Mouse (Mus musculus) MEL (cell line): ENCODE data around the gene Xpnpep1.

ENCODE experiments used
- CTCF ChIP-seq, 3 experiments: IDR thresholded peaks in 2 of 3; conservative IDR thresholded peaks in 1 of 3; 2 replicates each; pipeline ENCODE4 v1.5.1; 2011 to 2012; ENCODE audit warnings: low read length in 3 of 3, low read depth in 2 of 3, mild to moderate bottlenecking in 2 of 3, improper control_type of control experiment in 1 of 3, inconsistent platforms in 1 of 3, mixed read lengths in 1 of 3, moderate library complexity in 1 of 3; ENCODE audit not compliant: control insufficient read depth in 1 of 3, insufficient read depth in 1 of 3, poor library complexity in 1 of 3, severe bottlenecking in 1 of 3
- EP300 ChIP-seq, 2 experiments: IDR thresholded peaks; 2 replicates each; pipeline ENCODE4 v1.6.1; 2011; ENCODE audit warnings: improper control_type of control experiment in 2 of 2, low read length in 2 of 2, low read depth in 1 of 2, mild to moderate bottlenecking in 1 of 2
- ETS1 ChIP-seq: IDR thresholded peaks from 2 replicates; pipeline ENCODE4 v1.6.1; 2012; ENCODE audit warnings: low read depth, mild to moderate bottlenecking, inconsistent platforms, low read length, improper control_type of control experiment, moderate library complexity
- HCFC1 ChIP-seq: IDR thresholded peaks from 2 replicates; pipeline ENCODE4 v1.6.1; 2012; ENCODE audit warnings: low read depth, mild to moderate bottlenecking, inconsistent platforms, low read length, improper control_type of control experiment, moderate library complexity
- MAZ ChIP-seq: IDR thresholded peaks from 2 replicates; pipeline ENCODE4 v1.6.1; 2012; ENCODE audit warnings: low read depth, mild to moderate bottlenecking, inconsistent platforms, low read length, improper control_type of control experiment
- MXI1 ChIP-seq: IDR thresholded peaks from 2 replicates; pipeline ENCODE4 v1.6.1; 2011; ENCODE audit warnings: mild to moderate bottlenecking, low read depth, low read length, improper control_type of control experiment
- NELFE ChIP-seq: IDR thresholded peaks from 2 replicates; pipeline ENCODE4 v1.6.1; 2011; ENCODE audit warnings: low read depth, low read length, improper control_type of control experiment
- POLR2A ChIP-seq, 2 experiments: IDR thresholded peaks; 2 replicates each; pipeline ENCODE4 v1.6.1; 2011 to 2012; ENCODE audit warnings: low read length in 2 of 2, mild to moderate bottlenecking in 2 of 2, control low read depth in 1 of 2, improper control_type of control experiment in 1 of 2, low read depth in 1 of 2, moderate library complexity in 1 of 2; ENCODE audit not compliant: control insufficient read depth in 1 of 2, insufficient read depth in 1 of 2, poor library complexity in 1 of 2
- POLR2AphosphoS2 ChIP-seq: IDR thresholded peaks from 2 replicates; pipeline ENCODE4 v1.6.1; 2011; ENCODE audit warnings: low read length, improper control_type of control experiment
- RAD21 ChIP-seq: IDR thresholded peaks from 2 replicates; pipeline ENCODE4 v1.6.1; 2011; ENCODE audit warnings: mild to moderate bottlenecking, low read depth, low read length, improper control_type of control experiment
- ZNF384 ChIP-seq: IDR thresholded peaks from 2 replicates; pipeline ENCODE4 v1.6.1; 2012; ENCODE audit warnings: low read depth, mild to moderate bottlenecking, inconsistent platforms, low read length, improper control_type of control experiment

DNA sequence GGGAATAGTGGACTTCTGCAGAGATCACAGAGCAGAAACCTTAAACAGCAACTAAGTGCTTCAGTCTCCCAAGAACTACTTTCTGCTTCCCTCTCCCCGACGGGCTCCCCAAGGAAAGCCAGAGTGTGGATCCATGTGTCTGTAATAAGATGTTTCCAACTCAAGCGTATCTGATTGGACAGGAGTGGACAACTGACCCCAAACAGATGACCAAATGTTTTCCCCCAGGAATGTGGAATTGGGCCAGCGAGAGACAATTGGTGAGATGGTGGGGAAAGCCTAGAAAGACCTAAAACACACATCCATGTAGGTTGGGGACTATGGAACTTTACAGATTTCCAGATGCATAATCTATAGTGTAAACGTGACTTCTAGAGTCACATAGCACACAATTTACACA, 32.4 kb upstream of the Xpnpep1 start:
- TF ChIP-seq POLR2A (IDR thresholded peaks at IDR 0.05; ENCODE audit: control insufficient read depth in 1 of 2, insufficient read depth in 1 of 2, low read depth in 1 of 2, low read length in 2 of 2, poor library complexity in 1 of 2) (no peak), CTCF (IDR thresholded peaks at IDR 0.05 in 2 of 3, conservative IDR thresholded peaks at IDR 0.05 in 1 of 3; ENCODE audit: control insufficient read depth in 1 of 3, insufficient read depth in 1 of 3, low read depth in 2 of 3, low read length in 3 of 3, poor library complexity in 1 of 3, severe bottlenecking in 1 of 3) (no peak), ETS1 (no peak), NELFE (no peak), ZNF384 (no peak), RAD21 (no peak), POLR2AphosphoS2 (no peak), MAZ (no peak), MXI1 (no peak), EP300 (IDR thresholded peaks at IDR 0.05; ENCODE audit: low read depth in 1 of 2, low read length in 2 of 2) (no peak), HCFC1 (no peak)
